Mouse (Mus musculus): ENCODE data around the gene Acvr1. TPM values are rescaled to one million over a fixed set of nuclear protein-coding genes. Genes with fewer than 3 reads are reported as not detected.

The Acvr1 gene
- polyA plus RNA-seq, 1 experiment = 1.6 TPM

GRCm38 (mm10) chr2:58527786-58528185, 39.2 kb downstream of the Acvr1 start:
- TF ChIP-seq CTCF (IDR thresholded peaks at IDR 0.05; ENCODE audit: borderline replicate concordance, control insufficient read depth, extremely low read depth, insufficient read depth, low read length, poor library complexity) = no peak
- no peak for TF ChIP-seq POLR2A (IDR thresholded peaks at IDR 0.05; ENCODE audit: control insufficient read depth, extremely low read depth, insufficient read depth, low read length, poor library complexity)
- Histone ChIP-seq H3K27me3 (ENCODE audit: control insufficient read depth, insufficient read depth, low read length) (no peaks in the 10 kb centered on the region), H3K36me3 (ENCODE audit: control insufficient read depth, insufficient read depth, low read length) (no peaks in the 10 kb centered on the region), H3K4me1 (replicated peaks; ENCODE audit: control insufficient read depth, insufficient read depth, low read length) (no peaks in the 10 kb centered on the region), H3K4me3 (ENCODE audit: control insufficient read depth, insufficient read depth, low read length) (no peak overlapping the region), H3K27ac (ENCODE audit: control insufficient read depth, insufficient read depth, low read length) (no peak overlapping the region)
- WGBS = 97% methylated on average over 3 of the region's 3 CpGs
- DNase-seq = no peak

- Histone ChIP-seq H3K36me3 (ENCODE audit: control insufficient read depth, insufficient read depth, low read length) (no peaks in the 10 kb centered on the region), H3K27me3 (ENCODE audit: control insufficient read depth, insufficient read depth, low read length) (no peaks in the 10 kb centered on the region), H3K27ac (ENCODE audit: control insufficient read depth, insufficient read depth, low read length) (no peak overlapping the region), H3K4me3 (ENCODE audit: control insufficient read depth, insufficient read depth, low read length) (no peak overlapping the region), H3K4me1 (replicated peaks; ENCODE audit: control insufficient read depth, insufficient read depth, low read length) (no peaks in the 10 kb centered on the region)
- DNase-seq = no peak
- 97% methylated on average over 6 of the region's 6 CpGs for WGBS
- no peak for TF ChIP-seq POLR2A (IDR thresholded peaks at IDR 0.05; ENCODE audit: control insufficient read depth, extremely low read depth, insufficient read depth, low read length, poor library complexity)
- TF ChIP-seq CTCF (IDR thresholded peaks at IDR 0.05; ENCODE audit: borderline replicate concordance, control insufficient read depth, extremely low read depth, insufficient read depth, low read length, poor library complexity) = no peak
Measured at GRCm38 (mm10) chr2:58524356-58524755, 42.6 kb downstream of the Acvr1 start.

DNA sequence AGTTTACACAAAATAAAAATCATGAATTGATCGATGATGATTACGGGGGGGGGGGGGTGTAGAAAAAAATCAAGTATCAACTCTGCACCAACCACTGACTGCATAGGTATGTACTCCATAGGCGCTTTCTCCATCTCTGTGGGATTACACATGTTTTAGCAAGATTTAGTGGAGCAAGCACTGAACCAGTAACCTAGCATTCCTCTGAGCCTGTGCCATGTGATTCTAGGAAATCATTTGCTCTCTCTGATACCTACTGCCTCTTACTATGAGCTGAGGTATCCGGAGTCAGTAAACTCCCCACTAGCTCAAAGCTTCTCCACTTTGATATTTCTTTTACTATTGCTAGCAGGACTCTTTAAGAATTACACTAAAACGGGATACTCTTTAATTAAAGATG, 43.1 kb downstream of the Acvr1 start:
- no peaks in the 10 kb centered on the region for H3K27me3 ChIP-seq (ENCODE audit: control insufficient read depth, insufficient read depth, low read length)
- H3K36me3 ChIP-seq (ENCODE audit: control insufficient read depth, insufficient read depth, low read length) = no peaks in the 10 kb centered on the region
- no peak overlapping the region for H3K27ac ChIP-seq (ENCODE audit: control insufficient read depth, insufficient read depth, low read length)
- WGBS = 98% methylated on average over 5 of the region's 5 CpGs
- TF ChIP-seq CTCF (IDR thresholded peaks at IDR 0.05; ENCODE audit: borderline replicate concordance, control insufficient read depth, extremely low read depth, insufficient read depth, low read length, poor library complexity) (no peak), POLR2A (IDR thresholded peaks at IDR 0.05; ENCODE audit: control insufficient read depth, extremely low read depth, insufficient read depth, low read length, poor library complexity) (no peak)
- DNase-seq = no peak
- no peaks in the 10 kb centered on the region for H3K4me1 ChIP-seq (replicated peaks; ENCODE audit: control insufficient read depth, insufficient read depth, low read length)
- H3K4me3 ChIP-seq (ENCODE audit: control insufficient read depth, insufficient read depth, low read length) = no peak overlapping the region

GRCm38 (mm10) chr2:58523097-58523496, 43.9 kb downstream of the Acvr1 start:
- Histone ChIP-seq H3K4me3 (ENCODE audit: control insufficient read depth, insufficient read depth, low read length) (no peak overlapping the region), H3K4me1 (replicated peaks; ENCODE audit: control insufficient read depth, insufficient read depth, low read length) (no peaks in the 10 kb centered on the region), H3K36me3 (ENCODE audit: control insufficient read depth, insufficient read depth, low read length) (no peaks in the 10 kb centered on the region), H3K27me3 (ENCODE audit: control insufficient read depth, insufficient read depth, low read length) (no peaks in the 10 kb centered on the region), H3K27ac (ENCODE audit: control insufficient read depth, insufficient read depth, low read length) (no peak overlapping the region)
- 92% methylated on average over 12 of the region's 12 CpGs for WGBS
- TF ChIP-seq CTCF (IDR thresholded peaks at IDR 0.05; ENCODE audit: borderline replicate concordance, control insufficient read depth, extremely low read depth, insufficient read depth, low read length, poor library complexity) = no peak
- TF ChIP-seq POLR2A (IDR thresholded peaks at IDR 0.05; ENCODE audit: control insufficient read depth, extremely low read depth, insufficient read depth, low read length, poor library complexity) = no peak
- DNase-seq = no peak

DNA sequence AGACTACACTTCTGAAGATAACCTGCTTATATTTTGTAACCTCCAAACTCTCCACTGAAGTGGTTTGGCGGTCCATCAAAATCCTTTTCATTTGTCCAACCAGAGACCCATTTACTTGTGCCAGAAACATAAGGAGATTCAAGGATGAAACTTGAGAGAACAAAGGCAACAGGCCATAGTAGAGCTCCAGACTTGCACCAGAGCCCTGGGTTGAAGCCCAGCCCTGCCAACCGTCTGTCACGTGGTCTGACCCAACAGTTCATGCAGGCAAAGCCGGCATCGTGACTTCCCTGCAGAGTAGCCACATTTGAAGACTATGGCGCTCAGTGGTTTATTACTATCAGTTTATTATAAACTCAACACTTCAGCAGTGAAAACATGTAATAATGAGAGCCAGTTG, 45.3 kb downstream of the Acvr1 start:
- H3K36me3 ChIP-seq (ENCODE audit: control insufficient read depth, insufficient read depth, low read length) = no peaks in the 10 kb centered on the region
- DNase-seq = no peak
- no peak for TF ChIP-seq POLR2A (IDR thresholded peaks at IDR 0.05; ENCODE audit: control insufficient read depth, extremely low read depth, insufficient read depth, low read length, poor library complexity)
- no peak for TF ChIP-seq CTCF (IDR thresholded peaks at IDR 0.05; ENCODE audit: borderline replicate concordance, control insufficient read depth, extremely low read depth, insufficient read depth, low read length, poor library complexity)
- H3K4me3 ChIP-seq (ENCODE audit: control insufficient read depth, insufficient read depth, low read length) = no peak overlapping the region
- no peak overlapping the region for H3K27ac ChIP-seq (ENCODE audit: control insufficient read depth, insufficient read depth, low read length)
- no peaks in the 10 kb centered on the region for H3K4me1 ChIP-seq (replicated peaks; ENCODE audit: control insufficient read depth, insufficient read depth, low read length)
- WGBS = 92% methylated on average over 6 of the region's 6 CpGs
- no peaks in the 10 kb centered on the region for H3K27me3 ChIP-seq (ENCODE audit: control insufficient read depth, insufficient read depth, low read length)

DNA sequence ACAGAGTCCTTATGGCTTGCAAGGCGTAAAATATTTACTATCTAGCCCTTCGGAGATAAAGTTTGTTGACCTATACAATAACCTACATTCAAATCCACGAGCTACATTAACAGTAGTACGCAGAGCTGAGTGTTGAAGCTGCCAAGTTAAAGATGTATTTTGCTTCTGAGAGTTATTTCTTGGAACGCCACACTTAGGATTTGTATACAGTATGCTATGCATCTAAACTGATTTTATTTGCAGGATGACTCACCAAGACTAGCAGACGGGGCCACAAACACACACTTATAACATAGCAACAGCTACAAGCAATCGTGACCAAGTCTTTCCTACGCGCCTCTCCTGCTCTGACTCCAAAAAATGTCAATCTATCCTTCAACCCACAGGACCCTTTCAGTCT, 46.2 kb downstream of the Acvr1 start:
- DNase-seq = no peak
- Histone ChIP-seq H3K36me3 (ENCODE audit: control insufficient read depth, insufficient read depth, low read length) (no peaks in the 10 kb centered on the region), H3K4me3 (ENCODE audit: control insufficient read depth, insufficient read depth, low read length) (no peak overlapping the region), H3K4me1 (replicated peaks; ENCODE audit: control insufficient read depth, insufficient read depth, low read length) (no peaks in the 10 kb centered on the region), H3K27me3 (ENCODE audit: control insufficient read depth, insufficient read depth, low read length) (no peaks in the 10 kb centered on the region), H3K27ac (ENCODE audit: control insufficient read depth, insufficient read depth, low read length) (no peak overlapping the region)
- no peak for TF ChIP-seq POLR2A (IDR thresholded peaks at IDR 0.05; ENCODE audit: control insufficient read depth, extremely low read depth, insufficient read depth, low read length, poor library complexity)
- TF ChIP-seq CTCF (IDR thresholded peaks at IDR 0.05; ENCODE audit: borderline replicate concordance, control insufficient read depth, extremely low read depth, insufficient read depth, low read length, poor library complexity) = no peak
- 97% methylated on average over 9 of the region's 9 CpGs for WGBS

DNA sequence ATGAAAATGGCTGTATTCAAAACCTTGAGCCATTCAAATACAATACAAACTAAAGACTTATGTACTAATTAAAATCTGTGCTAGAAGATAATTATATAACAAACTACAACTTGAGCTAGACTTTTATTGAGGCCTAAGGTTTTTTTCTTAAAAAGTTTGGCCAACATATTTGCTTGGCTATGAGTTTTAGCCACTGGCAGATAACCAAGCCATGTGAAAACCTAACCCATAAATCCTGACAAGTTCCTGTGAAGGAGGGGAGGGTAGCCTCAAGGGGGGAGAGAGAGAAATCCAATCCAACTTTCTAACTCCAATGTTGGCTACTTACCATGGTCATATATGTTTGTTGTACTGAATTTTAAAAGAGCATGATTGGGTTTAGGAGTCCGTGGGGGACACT, 48.4 kb downstream of the Acvr1 start:
- Histone ChIP-seq H3K36me3 (ENCODE audit: control insufficient read depth, insufficient read depth, low read length) (no peaks in the 10 kb centered on the region), H3K4me3 (ENCODE audit: control insufficient read depth, insufficient read depth, low read length) (no peak overlapping the region), H3K27ac (ENCODE audit: control insufficient read depth, insufficient read depth, low read length) (no peak overlapping the region), H3K4me1 (replicated peaks; ENCODE audit: control insufficient read depth, insufficient read depth, low read length) (no peaks in the 10 kb centered on the region), H3K27me3 (ENCODE audit: control insufficient read depth, insufficient read depth, low read length) (no peaks in the 10 kb centered on the region)
- WGBS = 90% methylated on average over 1 of the region's 1 CpGs
- no peak for TF ChIP-seq CTCF (IDR thresholded peaks at IDR 0.05; ENCODE audit: borderline replicate concordance, control insufficient read depth, extremely low read depth, insufficient read depth, low read length, poor library complexity)
- TF ChIP-seq POLR2A (IDR thresholded peaks at IDR 0.05; ENCODE audit: control insufficient read depth, extremely low read depth, insufficient read depth, low read length, poor library complexity) = no peak
- no peak for DNase-seq
